Mouse (Mus musculus): ENCODE measurements around the gene Rasgrf1.

Rasgrf1 gene

GRCm38 (mm10) chr9:89909131-89910010 is at the start of gene Rasgrf1:
Gene Rasgrf1 (plus strand): TSS chr9:89909908.
- peak; percentile 76 for DNase-seq

- DNase-seq: no peak
These were observed 49.6 kb upstream of the Rasgrf1 start for GRCm38 (mm10) chr9:89860145-89860544.

- no peak for DNase-seq
These were observed 49.1 kb upstream of the Rasgrf1 start for GRCm38 (mm10) chr9:89860584-89860983.

GRCm38 (mm10) chr9:89867141-89867540 is 42.6 kb upstream of the Rasgrf1 start:
- DNase-seq: no peak

GRCm38 (mm10) chr9:89868093-89868729 is 41.5 kb upstream of the Rasgrf1 start:
- DNase-seq: no peak

GRCm38 (mm10) chr9:89869594-89869993 is 40.1 kb upstream of the Rasgrf1 start:
- no peak for DNase-seq

- DNase-seq: no peak
These were observed 39.1 kb upstream of the Rasgrf1 start for GRCm38 (mm10) chr9:89870531-89871150.

GRCm38 (mm10) chr9:89872137-89872536 is 37.6 kb upstream of the Rasgrf1 start:
- DNase-seq: no peak

- no peak for DNase-seq
These were observed 35.3 kb upstream of the Rasgrf1 start for GRCm38 (mm10) chr9:89874434-89874833.

GRCm38 (mm10) chr9:89875551-89875950 is 34.2 kb upstream of the Rasgrf1 start:
- no peak for DNase-seq

- no peak for DNase-seq
These were observed 31.2 kb upstream of the Rasgrf1 start for GRCm38 (mm10) chr9:89878471-89879020.

- no peak for DNase-seq
These were observed 30.1 kb upstream of the Rasgrf1 start for GRCm38 (mm10) chr9:89879574-89879973.

GRCm38 (mm10) chr9:89881552-89881951 is 28.2 kb upstream of the Rasgrf1 start:
- DNase-seq: no peak

- DNase-seq: no peak
These were observed 27.1 kb upstream of the Rasgrf1 start for GRCm38 (mm10) chr9:89882583-89882982.

- DNase-seq: peak; percentile 84
These were observed 23.9 kb upstream of the Rasgrf1 start for GRCm38 (mm10) chr9:89885701-89886218.

- DNase-seq: no peak
These were observed 18.0 kb upstream of the Rasgrf1 start for GRCm38 (mm10) chr9:89891534-89892293.

GRCm38 (mm10) chr9:89892540-89893188 is 17.0 kb upstream of the Rasgrf1 start:
- DNase-seq: no peak

- DNase-seq: no peak
These were observed 9.4 kb upstream of the Rasgrf1 start for GRCm38 (mm10) chr9:89900111-89900824.

- DNase-seq: no peak
These were observed 8.5 kb upstream of the Rasgrf1 start for GRCm38 (mm10) chr9:89901184-89901583.

- DNase-seq: no peak
These were observed 6.9 kb upstream of the Rasgrf1 start for GRCm38 (mm10) chr9:89902813-89903212.

- DNase-seq: no peak
These were observed 3.1 kb upstream of the Rasgrf1 start for GRCm38 (mm10) chr9:89906645-89907044.

All from cerebellum, adult 9-11 months (tissue).